Comparison of ENCODE assay signal across 18 mouse cellular contexts in genomic region chr2:173247197-173247596, GRCm38 (mm10). TPM values are rescaled to one million over a fixed set of nuclear protein-coding genes. Genes with fewer than 3 reads are reported as not detected.
DNase-seq lines count a peak whose midpoint lies in the region; ATAC-seq lines count a peak whose summit lies in the region.
"Had no signal": no experiment of that assay in that cellular context is flagged by ENCODE, and none has a peak within 500 bp of the region (broad histone marks: within the 10 kb centered on the region; RNA-seq: fewer than 3 reads in every experiment).

No protein-coding gene starts in this region.

- H3K4me2 ChIP-seq in intestine, embryonic 15.5 days (replicated peaks): no peak overlapping the region
- H3K4me2 ChIP-seq in intestine, embryonic 16.5 days (ENCODE audit: low read depth, low read length): no peak overlapping the region
- no peak overlapping the region for H3K4me2 ChIP-seq in midbrain, embryonic 11.5 days
- no peak overlapping the region for H3K4me2 ChIP-seq in hindbrain, embryonic 14.5 days (replicated peaks)
- H3K4me2 ChIP-seq: forebrain, embryonic 13.5 days; heart, embryonic 13.5 days; liver, embryonic 12.5 days had no signal

- no peaks in the 10 kb centered on the region for H3K9me3 ChIP-seq in intestine, embryonic 15.5 days
- no peaks in the 10 kb centered on the region for H3K9me3 ChIP-seq in intestine, embryonic 16.5 days (ENCODE audit: control insufficient read depth, low read length)
- H3K9me3 ChIP-seq in midbrain, embryonic 10.5 days (replicated peaks): no peaks in the 10 kb centered on the region
- no peaks in the 10 kb centered on the region for H3K9me3 ChIP-seq in midbrain, embryonic 11.5 days (ENCODE audit: control insufficient read depth, low read length)
- no peaks in the 10 kb centered on the region for H3K9me3 ChIP-seq in limb, embryonic 10.5 days (replicated peaks)
- no peaks in the 10 kb centered on the region for H3K9me3 ChIP-seq in hindbrain, embryonic 14.5 days (ENCODE audit: control insufficient read depth, low read length)
- H3K9me3 ChIP-seq: forebrain, embryonic 13.5 days; heart, embryonic 13.5 days; liver, embryonic 12.5 days had no signal

- DNase-seq in midbrain, embryonic 10.5 days (ENCODE audit: low spot score): no peak
- no peak for DNase-seq in midbrain, embryonic 11.5 days (ENCODE audit: low spot score, missing footprints)
- DNase-seq in ES-CJ7 (ENCODE audit: low read depth, low spot score) (peak; percentile 64), liver (no peak)
- no peak for DNase-seq in limb, embryonic 10.5 days (ENCODE audit: low spot score)
- no peak for DNase-seq in hindbrain, embryonic 14.5 days (ENCODE audit: low spot score)
- DNase-seq: B cell, adult 2 months; cerebellum, adult 9-10 months; heart, postnatal 4 days; right cerebral cortex, adult 18-20 months; spleen, adult 18-20 months; thymus, postnatal 25 days had no signal

- H3K4me3 ChIP-seq in intestine, embryonic 15.5 days (replicated peaks): no peak overlapping the region
- H3K4me3 ChIP-seq in intestine, embryonic 16.5 days (ENCODE audit: low read length): no peak overlapping the region
- no peak overlapping the region for H3K4me3 ChIP-seq in midbrain, embryonic 10.5 days
- H3K4me3 ChIP-seq in midbrain, embryonic 11.5 days (ENCODE audit: low read depth, low read length): no peak overlapping the region
- H3K4me3 ChIP-seq in limb, embryonic 10.5 days: no peak overlapping the region
- no peak overlapping the region for H3K4me3 ChIP-seq in hindbrain, embryonic 14.5 days (replicated peaks; ENCODE audit: low read length)
- H3K4me3 ChIP-seq: forebrain, embryonic 13.5 days; heart, embryonic 13.5 days; liver, embryonic 12.5 days had no signal

- no peak overlapping the region for H3K9ac ChIP-seq in intestine, embryonic 15.5 days
- no peak overlapping the region for H3K9ac ChIP-seq in intestine, embryonic 16.5 days (ENCODE audit: low read depth, low read length)
- no peak overlapping the region for H3K9ac ChIP-seq in midbrain, embryonic 11.5 days (ENCODE audit: low read length)
- no peak overlapping the region for H3K9ac ChIP-seq in hindbrain, embryonic 14.5 days
- H3K9ac ChIP-seq: forebrain, embryonic 13.5 days; liver, embryonic 12.5 days had no signal

- 0 out of 2 replicates have a peak overlapping the region, but pooled peaks have one; percentile 51 for H3K27ac ChIP-seq in intestine, embryonic 15.5 days
- H3K27ac ChIP-seq in intestine, embryonic 16.5 days (ENCODE audit: low read length): no peak overlapping the region
- 0 out of 2 replicates have a peak overlapping the region, but pooled peaks have one; percentile 10 for H3K27ac ChIP-seq in midbrain, embryonic 10.5 days (replicated peaks)
- H3K27ac ChIP-seq in midbrain, embryonic 11.5 days (ENCODE audit: low read depth, low read length): no peak overlapping the region
- peak overlapping the region; percentile 58 for H3K27ac ChIP-seq in limb, embryonic 10.5 days
- no peak overlapping the region for H3K27ac ChIP-seq in hindbrain, embryonic 14.5 days
- H3K27ac ChIP-seq: forebrain, embryonic 13.5 days; liver, embryonic 12.5 days had no signal

- no peak for ATAC-seq in intestine, embryonic 15.5 days
- no peak for ATAC-seq in intestine, embryonic 16.5 days
- no peak for ATAC-seq in midbrain, embryonic 11.5 days (ENCODE audit: low FRiP score)
- no peak for ATAC-seq in hindbrain, embryonic 14.5 days (ENCODE audit: low FRiP score)
- ATAC-seq: forebrain, embryonic 13.5 days; liver, embryonic 12.5 days had no signal

- no peaks in the 10 kb centered on the region for H3K27me3 ChIP-seq in intestine, embryonic 15.5 days (replicated peaks)
- H3K27me3 ChIP-seq in intestine, embryonic 16.5 days (replicated peaks; ENCODE audit: control insufficient read depth, insufficient read depth, low read length): no peaks in the 10 kb centered on the region
- peaks cover 76% of the 10 kb centered on the region for H3K27me3 ChIP-seq in midbrain, embryonic 10.5 days (ENCODE audit: low read depth, poor library complexity, severe bottlenecking)
- H3K27me3 ChIP-seq in midbrain, embryonic 11.5 days (ENCODE audit: control insufficient read depth, insufficient read depth, low read length): peaks cover 6% of the 10 kb centered on the region; the same call in 1 of the 2 replicates
- peaks cover 27% of the 10 kb centered on the region for H3K27me3 ChIP-seq in limb, embryonic 10.5 days (ENCODE audit: low read depth, poor library complexity, severe bottlenecking)
- H3K27me3 ChIP-seq in hindbrain, embryonic 14.5 days (ENCODE audit: control insufficient read depth, insufficient read depth, low read length): no peaks in the 10 kb centered on the region
- H3K27me3 ChIP-seq: forebrain, embryonic 13.5 days; heart, embryonic 13.5 days had no signal

- no peaks in the 10 kb centered on the region for H3K36me3 ChIP-seq in intestine, embryonic 15.5 days
- H3K36me3 ChIP-seq in intestine, embryonic 16.5 days (ENCODE audit: control insufficient read depth, insufficient read depth, low read length): no peaks in the 10 kb centered on the region
- H3K36me3 ChIP-seq in midbrain, embryonic 10.5 days: no peaks in the 10 kb centered on the region
- no peaks in the 10 kb centered on the region for H3K36me3 ChIP-seq in midbrain, embryonic 11.5 days (ENCODE audit: control insufficient read depth, insufficient read depth, low read length)
- H3K36me3 ChIP-seq in limb, embryonic 10.5 days: no peaks in the 10 kb centered on the region
- H3K36me3 ChIP-seq in hindbrain, embryonic 14.5 days (replicated peaks; ENCODE audit: control insufficient read depth, insufficient read depth): no peaks in the 10 kb centered on the region
- H3K36me3 ChIP-seq: G1E; heart, embryonic 13.5 days; liver, embryonic 12.5 days had no signal

- peaks cover 80% of the 10 kb centered on the region for H3K4me1 ChIP-seq in intestine, embryonic 15.5 days (replicated peaks)
- peaks cover 69% of the 10 kb centered on the region for H3K4me1 ChIP-seq in intestine, embryonic 16.5 days (ENCODE audit: control insufficient read depth, insufficient read depth, low read length)
- peaks cover 78% of the 10 kb centered on the region for H3K4me1 ChIP-seq in midbrain, embryonic 10.5 days
- H3K4me1 ChIP-seq in midbrain, embryonic 11.5 days (ENCODE audit: control insufficient read depth, insufficient read depth, low read length): peaks cover 42% of the 10 kb centered on the region
- H3K4me1 ChIP-seq in limb, embryonic 10.5 days: peaks cover 79% of the 10 kb centered on the region
- peaks cover 48% of the 10 kb centered on the region for H3K4me1 ChIP-seq in hindbrain, embryonic 14.5 days (replicated peaks; ENCODE audit: control insufficient read depth, insufficient read depth, low read length)
- H3K4me1 ChIP-seq: liver, embryonic 12.5 days had no signal

- WGBS in intestine, embryonic 15.5 days: 37% methylated on average over 2 of the region's 2 CpGs
- 28% methylated on average over 2 of the region's 2 CpGs for WGBS in intestine, embryonic 16.5 days
- WGBS in midbrain, embryonic 10.5 days: 23% methylated on average over 2 of the region's 2 CpGs
- WGBS in midbrain, embryonic 11.5 days: 22% methylated on average over 2 of the region's 2 CpGs
- WGBS in limb, embryonic 10.5 days: 22% methylated on average over 2 of the region's 2 CpGs
- 26% methylated on average over 2 of the region's 2 CpGs for WGBS in hindbrain, embryonic 14.5 days

RNA-seq across cellular contexts. Expression of gene Zbp1, which starts 28.5 kb away (rescaled TPM):
- 0.55 and 0.95 TPM in 2 replicates for polyA plus RNA-seq in intestine, embryonic 15.5 days (2015; fragmentation: Nextera tagmentation; extraction: Ambion mirVana)
- 0.65 and 1.9 TPM in 2 replicates for polyA plus RNA-seq in intestine, embryonic 16.5 days (2015; fragmentation: Nextera tagmentation; extraction: Ambion mirVana)
- 0.28 and 0.43 TPM in 2 replicates for polyA plus RNA-seq in midbrain, embryonic 10.5 days (2016; fragmentation: Nextera tagmentation; extraction: Ambion mirVana)
- 0.46 and 0.55 TPM in 2 replicates for polyA plus RNA-seq in midbrain, embryonic 11.5 days (2014; fragmentation: Nextera tagmentation; extraction: Ambion mirVana)
- not detected in 2 replicates for polyA plus RNA-seq in limb, embryonic 10.5 days (2016; fragmentation: Nextera tagmentation; extraction: Ambion mirVana)
- 0.27 TPM in 1 of 2 replicates, not detected in the other for polyA plus RNA-seq in hindbrain, embryonic 14.5 days (2014; fragmentation: Nextera tagmentation; extraction: Ambion mirVana)
- polyA plus RNA-seq: forebrain, embryonic 13.5 days; G1E had no signal

RNA-seq across cellular contexts. Expression of gene Pmepa1, which starts 29.1 kb away (rescaled TPM):
- 5.6 and 5.9 TPM in 2 replicates for polyA plus RNA-seq in intestine, embryonic 15.5 days (2015; fragmentation: Nextera tagmentation; extraction: Ambion mirVana)
- polyA plus RNA-seq in intestine, embryonic 16.5 days (2015; fragmentation: Nextera tagmentation; extraction: Ambion mirVana): 4.4 and 4.6 TPM in 2 replicates
- 1.2 and 2.0 TPM in 2 replicates for polyA plus RNA-seq in midbrain, embryonic 10.5 days (2016; fragmentation: Nextera tagmentation; extraction: Ambion mirVana)
- polyA plus RNA-seq in midbrain, embryonic 11.5 days (2014; fragmentation: Nextera tagmentation; extraction: Ambion mirVana): 3.2 and 3.4 TPM in 2 replicates
- 1.1 and 2.0 TPM in 2 replicates for polyA plus RNA-seq in limb, embryonic 10.5 days (2016; fragmentation: Nextera tagmentation; extraction: Ambion mirVana)
- 5.3 and 5.4 TPM in 2 replicates for polyA plus RNA-seq in hindbrain, embryonic 14.5 days (2014; fragmentation: Nextera tagmentation; extraction: Ambion mirVana)
- polyA plus RNA-seq: G1E had no signal

Comparison
In these comparisons a context has a peak if more than half of its experiments do, and no peak if none do; other contexts are left out.
1. H3K27ac ChIP-seq: peak in intestine, embryonic 15.5 days (single experiment), midbrain, embryonic 10.5 days (single experiment) and limb, embryonic 10.5 days (single experiment); none in intestine, embryonic 16.5 days (single experiment), midbrain, embryonic 11.5 days (single experiment) and hindbrain, embryonic 14.5 days (single experiment).